Mouse (Mus musculus) kidney, embryonic 14.5 days (tissue): ENCODE measurements at regions not wholly inside any gene's neighbourhood (a gene's known extent, or its start where the extent isn't known, plus 50 kb on each side); places are given as distances from the start of the nearest gene placed in this dataset.
"Not testable (repeated sequence)": the region's sequence is repeated elsewhere in the genome, so short reads cannot be mapped to it uniquely, and the experiment has no call there.

Experiments used
- ATAC-seq: fragments of 200-750 bp; cut with Nextera tagmentation; 2 replicates; pipeline ENCODE4 v1.8.0; 2017; ENCODE audit warnings: moderate number of reproducible peaks, mild to moderate bottlenecking, moderate TSS enrichment, moderate library complexity; ENCODE audit not compliant: low FRiP score, low TSS enrichment
- H3K27ac ChIP-seq: fragments of 300-500 bp; sonication (generic); 2 replicates; pipeline ENCODE4 v1.5.1; 2014; ENCODE audit warnings: low read depth, mild to moderate bottlenecking, low read length, moderate library complexity, mixed read lengths
- H3K27me3 ChIP-seq: fragments of 300-500 bp; sonication (generic); 2 replicates; pipeline ENCODE4 v1.6.1; 2014; ENCODE audit warnings: mild to moderate bottlenecking, low read length; ENCODE audit not compliant: control insufficient read depth, insufficient read depth
- H3K36me3 ChIP-seq: fragments of 300-500 bp; sonication (generic); 2 replicates; pipeline ENCODE4 v1.6.1; 2014; ENCODE audit warnings: low read length, mixed read lengths; ENCODE audit not compliant: control insufficient read depth, insufficient read depth
- H3K4me1 ChIP-seq: fragments of 300-500 bp; sonication (generic); 2 replicates; pipeline ENCODE4 v1.6.1; 2014; ENCODE audit warnings: low read length, mixed read lengths; ENCODE audit not compliant: control insufficient read depth, insufficient read depth
- H3K4me2 ChIP-seq: fragments of 300-500 bp; sonication (generic); replicated peaks from 2 replicates; pipeline ENCODE4 v1.6.1; 2014; ENCODE audit warnings: low read depth, mild to moderate bottlenecking, low read length
- H3K4me3 ChIP-seq: fragments of 300-500 bp; sonication (generic); 2 replicates; pipeline ENCODE4 v1.5.1; 2014; ENCODE audit warnings: mild to moderate bottlenecking, low read length
- H3K9ac ChIP-seq: fragments of 300-500 bp; sonication (generic); 2 replicates; pipeline ENCODE4 v1.6.1; 2014; ENCODE audit warnings: low read depth, mild to moderate bottlenecking, low read length, moderate library complexity
- H3K9me3 ChIP-seq: fragments of 300-500 bp; sonication (generic); 2 replicates; pipeline ENCODE4 v1.6.1; 2016; ENCODE audit warnings: low read length; ENCODE audit not compliant: control insufficient read depth
- WGBS: fragments of 180-500 bp; shearing (Covaris S2); extraction: QIAGEN DNeasy Blood & Tissue Kit; methylation state at CpG from one replicate; pipeline ENCODE4 v1.1.7; 2014; 5-methylcytosine and 5-hydroxymethylcytosine counted together

DNA sequence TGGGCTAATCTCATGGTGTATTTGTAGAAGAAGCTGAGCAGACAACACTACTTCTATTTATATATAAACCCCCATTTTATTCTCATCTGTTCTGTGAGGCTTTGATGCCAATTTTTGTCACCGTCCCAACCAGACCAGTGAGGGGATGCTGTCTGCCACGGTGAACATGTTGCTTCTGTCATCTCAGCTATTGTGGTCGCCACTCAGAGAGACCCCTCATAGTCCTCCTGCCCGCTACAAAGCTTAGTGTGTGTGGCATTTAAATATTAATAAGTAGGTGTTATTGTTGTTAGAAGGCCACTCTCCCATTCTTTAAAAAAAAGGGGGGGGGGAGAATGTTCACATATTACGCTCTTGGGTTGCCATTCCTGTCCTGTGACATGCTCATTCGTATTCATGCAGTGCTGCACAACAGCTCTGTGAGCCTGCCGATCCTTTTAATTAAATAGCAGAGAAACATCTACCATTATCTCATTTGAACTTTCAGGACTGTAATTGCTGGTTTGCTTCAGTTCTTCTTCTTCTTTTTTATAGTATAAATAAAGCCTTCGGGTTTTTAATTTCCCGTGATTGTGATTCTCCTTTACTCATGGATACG lies 161.4 kb downstream of the Enc1 start:
- no peaks in the 10 kb centered on the region for H3K36me3 ChIP-seq
- H3K9me3 ChIP-seq: no peaks in the 10 kb centered on the region
- no peaks in the 10 kb centered on the region for H3K4me1 ChIP-seq
- no peak overlapping the region for H3K4me3 ChIP-seq
- no peak overlapping the region for H3K9ac ChIP-seq
- WGBS: 90% methylated on average over 10 of the region's 10 CpGs
- no peaks in the 10 kb centered on the region for H3K27me3 ChIP-seq
- H3K4me2 ChIP-seq: no peak overlapping the region
- no peak for ATAC-seq
- no peak overlapping the region for H3K27ac ChIP-seq

DNA sequence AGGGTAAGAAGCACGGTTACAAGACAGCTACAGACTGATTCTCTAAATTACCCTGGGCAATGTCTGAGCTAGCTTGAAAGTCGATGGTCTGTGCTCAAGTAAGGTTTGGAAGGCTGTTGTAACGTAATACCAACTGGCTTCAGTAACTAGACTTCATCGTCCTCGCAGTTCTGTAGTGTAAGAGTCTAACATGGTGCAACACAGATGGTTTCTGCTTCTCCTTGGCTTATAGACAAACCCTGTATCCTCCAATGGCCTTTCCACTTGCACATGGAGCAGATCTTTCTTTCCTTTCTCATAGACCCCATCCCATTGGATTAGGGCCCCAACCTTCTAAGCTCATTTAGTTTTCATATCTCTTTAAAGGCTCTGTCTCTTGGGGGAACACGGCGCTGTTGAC lies 160.7 kb downstream of the Enc1 start:
- Histone ChIP-seq H3K9me3 (no peaks in the 10 kb centered on the region), H3K36me3 (no peaks in the 10 kb centered on the region), H3K9ac (no peak overlapping the region), H3K4me2 (no peak overlapping the region), H3K4me3 (no peak overlapping the region), H3K27me3 (no peaks in the 10 kb centered on the region), H3K27ac (no peak overlapping the region), H3K4me1 (no peaks in the 10 kb centered on the region)
- 81% methylated on average over 7 of the region's 7 CpGs for WGBS
- no peak for ATAC-seq

DNA sequence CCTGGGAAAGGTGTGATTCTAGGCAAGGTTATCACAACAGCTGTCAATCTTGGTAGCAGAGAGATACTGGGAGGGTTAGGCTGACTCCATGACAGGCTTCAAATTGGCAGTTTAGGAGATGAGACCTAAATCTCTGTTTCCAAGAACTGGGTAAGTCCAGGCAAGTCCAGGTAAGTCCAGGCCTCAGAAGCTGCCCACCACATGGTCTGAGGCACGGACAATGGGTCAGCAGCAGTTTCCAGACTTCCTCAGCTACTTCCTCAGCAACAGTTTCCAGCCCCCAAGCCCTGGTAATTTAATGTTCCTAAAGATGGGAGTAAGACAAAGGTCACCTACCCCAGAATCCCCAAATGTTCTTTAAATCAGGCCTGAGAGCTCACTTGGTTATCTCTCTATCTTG lies 157.1 kb downstream of the Enc1 start:
- H3K4me1 ChIP-seq: 0 out of 2 replicates have a peak, but pooled peaks cover 6% of the 10 kb centered on the region
- H3K27ac ChIP-seq: no peak overlapping the region
- no peak overlapping the region for H3K4me2 ChIP-seq
- no peak for ATAC-seq
- no peaks in the 10 kb centered on the region for H3K36me3 ChIP-seq
- H3K9ac ChIP-seq: no peak overlapping the region
- no peak overlapping the region for H3K4me3 ChIP-seq
- no peaks in the 10 kb centered on the region for H3K9me3 ChIP-seq
- no peaks in the 10 kb centered on the region for H3K27me3 ChIP-seq
- WGBS: 84% methylated on average over 1 of the region's 1 CpGs

DNA sequence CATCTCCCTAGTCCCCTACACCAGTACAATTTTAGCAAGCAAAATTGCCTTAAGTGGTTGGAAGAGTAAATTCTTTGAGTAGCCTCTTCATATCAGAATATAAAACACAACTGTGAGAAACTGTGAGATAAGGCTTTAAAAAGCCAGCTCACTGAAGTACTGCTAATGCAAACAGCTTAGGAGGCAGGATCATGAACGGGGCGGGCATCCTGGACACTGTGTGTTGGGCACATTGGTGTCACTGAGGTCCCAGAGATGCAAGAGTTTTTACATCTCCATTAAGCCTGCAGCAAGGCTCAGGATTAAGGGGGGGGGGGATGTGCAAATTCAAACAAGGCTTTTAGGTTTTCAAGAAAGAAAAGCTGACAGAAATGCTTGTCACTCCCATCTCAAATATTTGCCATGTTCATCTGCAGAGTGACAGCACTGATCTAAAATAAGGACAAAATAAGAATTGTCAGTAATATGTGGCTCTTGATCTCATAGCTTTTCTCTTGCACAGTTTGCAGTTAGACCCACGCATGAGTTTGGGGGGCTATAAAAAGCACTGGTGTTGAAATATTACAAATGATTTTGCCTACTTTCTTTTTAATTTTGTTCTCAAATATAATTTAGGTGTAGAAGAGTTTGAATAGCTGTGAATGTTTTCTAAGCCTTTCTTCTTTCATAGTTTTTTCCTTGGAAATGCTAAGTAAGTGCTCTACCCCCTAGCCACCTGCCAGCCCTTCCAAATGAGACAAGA lies 156.2 kb downstream of the Enc1 start:
- Histone ChIP-seq H3K4me2 (no peak overlapping the region), H3K36me3 (no peaks in the 10 kb centered on the region), H3K27me3 (no peaks in the 10 kb centered on the region), H3K9me3 (no peaks in the 10 kb centered on the region), H3K4me1 (0 out of 2 replicates have a peak, but pooled peaks cover 6% of the 10 kb centered on the region), H3K27ac (no peak overlapping the region), H3K9ac (no peak overlapping the region), H3K4me3 (no peak overlapping the region)
- ATAC-seq: no peak
- 88% methylated on average over 3 of the region's 3 CpGs for WGBS

DNA sequence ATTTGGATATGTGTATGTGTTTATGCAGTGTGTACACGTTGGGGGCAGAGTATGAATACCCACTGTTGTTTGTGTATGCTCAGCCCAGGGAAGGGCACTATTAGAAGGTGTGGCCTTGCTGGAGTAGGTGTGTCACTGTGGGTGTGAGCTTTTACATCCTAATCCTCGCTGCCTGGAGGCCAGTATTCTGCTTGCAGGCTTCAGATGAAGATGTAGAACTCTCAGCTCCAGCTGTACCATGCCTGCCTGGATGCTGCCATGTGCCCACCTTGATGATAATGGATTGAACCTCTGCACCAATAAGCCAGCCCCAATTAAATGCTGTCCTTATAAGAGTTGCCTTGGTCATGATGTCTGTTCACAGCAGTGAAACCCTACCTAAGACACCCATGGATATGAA lies 155.4 kb downstream of the Enc1 start:
- H3K9ac ChIP-seq, ATAC-seq, H3K36me3 ChIP-seq, H3K4me3 ChIP-seq, H3K9me3 ChIP-seq, H3K27ac ChIP-seq, H3K4me1 ChIP-seq, H3K27me3 ChIP-seq, H3K4me2 ChIP-seq: not testable (repeated sequence)
- 77% methylated on average over 2 of the region's 2 CpGs for WGBS

DNA sequence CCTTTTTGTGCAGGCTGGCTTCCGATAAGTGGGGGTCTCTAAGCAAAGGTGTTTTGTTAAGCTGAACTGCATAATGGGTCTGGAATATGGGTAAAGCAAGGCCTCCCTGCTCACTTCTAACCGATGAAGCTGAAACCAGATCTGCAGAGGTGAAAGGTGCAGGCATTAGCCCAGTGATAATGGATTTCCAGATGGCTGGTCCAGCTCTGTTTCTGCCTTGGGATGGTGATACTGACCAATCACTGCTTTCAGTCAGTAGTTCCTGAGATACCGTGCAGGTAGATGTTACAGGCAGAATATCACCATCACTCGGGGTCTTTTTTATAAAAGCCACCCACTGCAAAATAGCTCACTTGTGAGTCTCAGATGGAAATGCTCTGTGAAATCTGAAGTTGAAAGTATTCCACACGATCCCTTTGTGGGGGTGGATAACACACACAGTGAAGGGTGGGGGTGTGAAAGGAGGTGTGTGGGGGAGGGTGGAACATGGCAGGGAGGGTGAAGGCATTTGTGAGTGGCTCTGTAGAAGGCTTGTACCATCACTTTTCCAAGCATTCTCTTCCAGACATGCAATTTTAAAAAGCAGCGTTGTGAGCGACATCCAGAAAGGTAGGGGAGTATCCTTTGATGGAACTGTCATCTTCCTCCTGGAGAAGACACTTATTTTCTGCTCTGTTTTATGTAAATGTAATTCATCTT lies 154.0 kb downstream of the Enc1 start:
- Histone ChIP-seq H3K9ac (no peak overlapping the region), H3K4me1 (0 out of 2 replicates have a peak, but pooled peaks cover 6% of the 10 kb centered on the region), H3K9me3 (no peaks in the 10 kb centered on the region), H3K27me3 (no peaks in the 10 kb centered on the region), H3K4me3 (no peak overlapping the region), H3K4me2 (no peak overlapping the region), H3K27ac (no peak overlapping the region), H3K36me3 (no peaks in the 10 kb centered on the region)
- WGBS: 48% methylated on average over 7 of the region's 7 CpGs
- ATAC-seq: no peak

DNA sequence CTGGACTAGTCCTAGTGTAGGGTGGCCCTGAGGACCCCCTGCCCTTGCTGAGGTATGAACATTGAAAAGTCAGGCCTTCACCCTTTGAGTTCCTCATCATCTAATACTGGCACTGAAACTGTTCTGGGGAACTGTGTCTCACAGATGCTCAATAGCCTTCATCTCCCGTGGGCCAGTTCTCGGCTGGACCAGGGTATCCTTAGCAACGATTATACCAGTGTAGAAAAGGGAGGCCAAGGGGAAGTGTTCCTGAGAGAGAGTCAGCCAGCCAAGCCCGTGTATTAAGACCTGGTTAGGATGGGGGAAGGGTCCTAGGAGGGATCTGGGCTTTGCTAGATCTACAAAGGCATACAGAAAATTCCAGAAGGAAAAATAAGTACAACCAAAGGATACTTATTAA lies 153.2 kb downstream of the Enc1 start:
- Histone ChIP-seq H3K9me3 (no peaks in the 10 kb centered on the region), H3K36me3 (no peaks in the 10 kb centered on the region), H3K27me3 (no peaks in the 10 kb centered on the region), H3K4me2 (no peak overlapping the region), H3K9ac (no peak overlapping the region), H3K27ac (no peak overlapping the region), H3K4me1 (0 out of 2 replicates have a peak, but pooled peaks cover 6% of the 10 kb centered on the region), H3K4me3 (no peak overlapping the region)
- 62% methylated on average over 4 of the region's 4 CpGs for WGBS
- no peak for ATAC-seq

DNA sequence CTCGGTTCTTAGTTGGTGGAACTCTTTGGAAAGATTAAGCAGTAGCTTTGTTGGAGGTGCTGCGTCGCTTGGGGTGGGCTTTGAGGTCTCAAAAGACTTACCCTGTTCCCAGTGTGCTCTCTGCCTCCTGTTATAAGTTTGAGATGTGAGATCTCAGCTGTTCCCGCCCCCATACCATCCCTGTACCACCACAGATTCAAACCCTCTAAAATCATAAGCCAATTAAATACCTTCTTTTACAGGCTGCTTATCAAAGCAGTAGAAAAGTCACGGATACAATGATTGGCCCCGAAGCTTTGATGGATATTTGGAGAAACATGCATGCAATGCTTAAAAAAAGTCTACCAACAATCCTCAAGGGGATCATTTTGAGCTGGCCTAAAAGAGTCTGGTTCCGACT lies 152.6 kb downstream of the Enc1 start:
- Histone ChIP-seq H3K27me3 (no peaks in the 10 kb centered on the region), H3K4me3 (no peak overlapping the region), H3K36me3 (no peaks in the 10 kb centered on the region), H3K9ac (no peak overlapping the region), H3K4me2 (no peak overlapping the region), H3K4me1 (0 out of 2 replicates have a peak, but pooled peaks cover 6% of the 10 kb centered on the region), H3K27ac (no peak overlapping the region), H3K9me3 (no peaks in the 10 kb centered on the region)
- 89% methylated on average over 7 of the region's 7 CpGs for WGBS
- no peak for ATAC-seq

DNA sequence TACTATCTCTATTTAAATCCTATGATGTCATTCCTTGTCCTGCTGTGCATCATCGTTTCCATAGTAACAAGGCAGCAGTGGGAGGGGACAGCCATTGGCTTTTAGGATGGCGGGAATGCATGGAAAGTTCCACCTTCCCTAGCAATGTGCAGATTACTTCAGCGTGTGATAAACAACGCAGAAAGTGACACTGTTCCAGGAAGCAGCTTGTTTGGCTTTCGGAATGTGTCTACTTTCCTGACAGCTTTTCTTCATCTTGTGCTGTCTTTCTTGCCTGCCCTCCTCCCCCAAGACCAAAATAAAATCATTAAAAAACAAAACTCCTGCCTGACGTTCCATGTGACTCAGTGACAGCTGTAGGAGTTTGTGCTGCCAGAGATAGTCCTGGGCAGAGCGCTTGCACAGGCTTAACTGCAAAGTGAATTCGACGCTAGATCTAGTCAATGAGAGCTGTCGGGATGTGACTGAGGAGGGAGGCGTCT lies 149.6 kb downstream of the Enc1 start:
- peak overlapping the region; percentile 19 for H3K4me2 ChIP-seq
- H3K36me3 ChIP-seq: no peaks in the 10 kb centered on the region
- ATAC-seq: peak; percentile 63; the same call in 1 of the 2 replicates
- H3K27ac ChIP-seq: no peak overlapping the region
- H3K9me3 ChIP-seq: no peaks in the 10 kb centered on the region
- peaks cover 6% of the 10 kb centered on the region; the same call in 1 of the 2 replicates for H3K4me1 ChIP-seq
- no peak overlapping the region for H3K9ac ChIP-seq
- no peaks in the 10 kb centered on the region for H3K27me3 ChIP-seq
- 16% methylated on average over 11 of the region's 11 CpGs for WGBS
- H3K4me3 ChIP-seq: 0 out of 2 replicates have a peak overlapping the region, but pooled peaks have one; percentile 1
